Mouse (Mus musculus) heart, postnatal 4 days (tissue): Measurements from ENCODE around the gene Nupr1l. TPM values are rescaled to one million over a fixed set of nuclear protein-coding genes. Genes with fewer than 3 reads are reported as not detected.
"Not testable (repeated sequence)": the region's sequence is repeated elsewhere in the genome, so short reads cannot be mapped to it uniquely, and the experiment has no call there.

Source experiments
- DNase-seq: peaks from one replicate; pipeline ENCODE4 v3.0.0; 2021
- total RNA-seq, 2 experiments: library from RNA; stranded (reverse); gene quantifications; 2 replicates each; pipeline ENCODE4 v1.2.3; 2021

The Nupr1l gene
- 1 to 10 TPM in 1 of 2 experiments, not detected in 1; 1.9 TPM for total RNA-seq

GRCm38 (mm10) chr5:129908242-129908965 is at the start of gene Nupr1l:
TSS of gene Nupr1l (plus strand) at chr5:129908540.
- DNase-seq, result peak; percentile 92

- no peak for DNase-seq
Observed at GRCm38 (mm10) chr5:129862325-129862724, 46.0 kb upstream of the Nupr1l start.

GRCm38 (mm10) chr5:129864467-129864866 is 43.9 kb upstream of the Nupr1l start:
- peak; percentile 63 for DNase-seq

GRCm38 (mm10) chr5:129865841-129866240 is 42.5 kb upstream of the Nupr1l start:
- DNase-seq, result no peak

- no peak for DNase-seq
Observed at GRCm38 (mm10) chr5:129869238-129869995, 38.9 kb upstream of the Nupr1l start.

- no peak for DNase-seq
Observed at GRCm38 (mm10) chr5:129871238-129871637, 37.1 kb upstream of the Nupr1l start.

- no peak for DNase-seq
Observed at GRCm38 (mm10) chr5:129873942-129874341, 34.4 kb upstream of the Nupr1l start.

- no peak for DNase-seq
Observed at GRCm38 (mm10) chr5:129875098-129875497, 33.2 kb upstream of the Nupr1l start.

GRCm38 (mm10) chr5:129877731-129878455 is 30.4 kb upstream of the Nupr1l start:
- peak; percentile 21 for DNase-seq

GRCm38 (mm10) chr5:129878946-129879345 is 29.4 kb upstream of the Nupr1l start:
- DNase-seq, result peak; percentile 90

- DNase-seq, result no peak
Observed at GRCm38 (mm10) chr5:129879888-129880287, 28.5 kb upstream of the Nupr1l start.

- DNase-seq, result no peak
Observed at GRCm38 (mm10) chr5:129886271-129886670, 22.1 kb upstream of the Nupr1l start.

- DNase-seq, result peak; percentile 94
Observed at GRCm38 (mm10) chr5:129886911-129887636, 21.3 kb upstream of the Nupr1l start, which contains the start of gene Chchd2. TSS of gene Chchd2 (minus strand) at chr5:129887470.

- DNase-seq, result not testable (repeated sequence)
Observed at GRCm38 (mm10) chr5:129890390-129890789, 17.9 kb upstream of the Nupr1l start.

- DNase-seq, result peak; percentile 89
Observed at GRCm38 (mm10) chr5:129895198-129896088, 12.9 kb upstream of the Nupr1l start, which contains the start of gene Zbed5. TSS of gene Zbed5 (plus strand) at chr5:129895723.

GRCm38 (mm10) chr5:129898449-129898848 is 9.9 kb upstream of the Nupr1l start, which contains the start of gene Phkg1:
TSS of gene Phkg1 (minus strand) at chr5:129898549.
- DNase-seq, result no peak

- DNase-seq, result no peak
Observed at GRCm38 (mm10) chr5:129907775-129908174, 565 bp upstream of the Nupr1l start.

GRCm38 (mm10) chr5:129909147-129909546 is 807 bp downstream of the Nupr1l start:
- no peak for DNase-seq

- DNase-seq, result no peak
Observed at GRCm38 (mm10) chr5:129909591-129909990, 1.3 kb downstream of the Nupr1l start.

- peak; percentile 14 for DNase-seq
Observed at GRCm38 (mm10) chr5:129914024-129914423, 5.7 kb downstream of the Nupr1l start.

GRCm38 (mm10) chr5:129915491-129915890 is 7.2 kb downstream of the Nupr1l start:
- not testable (repeated sequence) for DNase-seq
